Mouse (Mus musculus): Measurements from ENCODE around the gene BC052040.
A peak's percentile ranks its signal among the peaks of the same experiment; 100 is the strongest.

The BC052040 gene

GRCm38 (mm10) chr2:115601280-115601679 is 19.8 kb downstream of the BC052040 start:
- DNase-seq (ENCODE audit: low spot score): no peak

- no peak for DNase-seq (ENCODE audit: low spot score)
Measured at GRCm38 (mm10) chr2:115602116-115602515, 20.6 kb downstream of the BC052040 start.

GRCm38 (mm10) chr2:115604132-115604531 is 22.6 kb downstream of the BC052040 start:
- DNase-seq (ENCODE audit: low spot score): no peak

- DNase-seq (ENCODE audit: low spot score): no peak
Measured at GRCm38 (mm10) chr2:115605829-115606336, 24.4 kb downstream of the BC052040 start.

GRCm38 (mm10) chr2:115609020-115609419 is 27.5 kb downstream of the BC052040 start:
- DNase-seq (ENCODE audit: low spot score): no peak

- DNase-seq (ENCODE audit: low spot score): no peak
Measured at GRCm38 (mm10) chr2:115610092-115610491, 28.6 kb downstream of the BC052040 start.

- DNase-seq (ENCODE audit: low spot score): no peak
Measured at GRCm38 (mm10) chr2:115610503-115610902, 29.0 kb downstream of the BC052040 start.

- DNase-seq (ENCODE audit: low spot score): no peak
Measured at GRCm38 (mm10) chr2:115613830-115614520, 32.5 kb downstream of the BC052040 start.

- no peak for DNase-seq (ENCODE audit: low spot score)
Measured at GRCm38 (mm10) chr2:115628471-115628870, 47.0 kb downstream of the BC052040 start.

GRCm38 (mm10) chr2:115631031-115631434 is 49.5 kb downstream of the BC052040 start:
- DNase-seq (ENCODE audit: low spot score): peak; percentile 19

GRCm38 (mm10) chr2:115631826-115632225 is 50.3 kb downstream of the BC052040 start:
- DNase-seq (ENCODE audit: low spot score): no peak

GRCm38 (mm10) chr2:115650203-115650602 is 68.7 kb downstream of the BC052040 start:
- DNase-seq (ENCODE audit: low spot score): no peak

- no peak for DNase-seq (ENCODE audit: low spot score)
Measured at GRCm38 (mm10) chr2:115659712-115660111, 78.2 kb downstream of the BC052040 start.

GRCm38 (mm10) chr2:115660213-115661120 is 79.0 kb downstream of the BC052040 start:
- DNase-seq (ENCODE audit: low spot score): no peak

GRCm38 (mm10) chr2:115667516-115667915 is 86.0 kb downstream of the BC052040 start:
- no peak for DNase-seq (ENCODE audit: low spot score)

- no peak for DNase-seq (ENCODE audit: low spot score)
Measured at GRCm38 (mm10) chr2:115673054-115673660, 91.6 kb downstream of the BC052040 start.

GRCm38 (mm10) chr2:115678786-115679185 is 97.3 kb downstream of the BC052040 start:
- DNase-seq (ENCODE audit: low spot score): no peak

GRCm38 (mm10) chr2:115685250-115685649 is 103.7 kb downstream of the BC052040 start:
- DNase-seq (ENCODE audit: low spot score): no peak

GRCm38 (mm10) chr2:115687612-115688011 is 106.1 kb downstream of the BC052040 start:
- DNase-seq (ENCODE audit: low spot score): no peak

GRCm38 (mm10) chr2:115688282-115688681 is 106.8 kb downstream of the BC052040 start:
- DNase-seq (ENCODE audit: low spot score): no peak

GRCm38 (mm10) chr2:115693841-115694240 is 112.3 kb downstream of the BC052040 start:
- DNase-seq (ENCODE audit: low spot score): no peak

GRCm38 (mm10) chr2:115694386-115694785 is 112.9 kb downstream of the BC052040 start:
- no peak for DNase-seq (ENCODE audit: low spot score)
